Mouse (Mus musculus): ENCODE data around the gene Tcl1b3. TPM values are rescaled to one million over a fixed set of nuclear protein-coding genes. Genes with fewer than 3 reads are reported as not detected.
A peak's percentile ranks its signal among the peaks of the same experiment; 100 is the strongest.
"Not testable (repeated sequence)": the region's sequence is repeated elsewhere in the genome, so short reads cannot be mapped to it uniquely, and the experiment has no call there.

Tcl1b3 gene
- total and polyA plus RNA-seq, 2 experiments from 2014 or later, result not detected

GRCm38 (mm10) chr12:105159390-105159789 lies 31.5 kb upstream of the Tcl1b3 start, which contains the start of gene Tcl1b1:
Gene Tcl1b1 (plus strand): TSS chr12:105159690.
- WGBS, result 88% methylated on average over 4 of the region's 4 CpGs
- no peak for TF ChIP-seq CTCF (IDR thresholded peaks at IDR 0.05)
- no peak within 1 kb of the TSS for H3K4me3 ChIP-seq (ENCODE audit: low read depth, low read length)
- no peak for ATAC-seq (ENCODE audit: low FRiP score)
- no peak within 1 kb of the TSS for H3K4me2 ChIP-seq (ENCODE audit: low read depth, low read length, poor library complexity, severe bottlenecking)
- H3K9me3 ChIP-seq (ENCODE audit: low read length), result no peaks in the 10 kb centered on the region
- H3K9ac ChIP-seq (replicated peaks; ENCODE audit: low read length, poor library complexity, severe bottlenecking), result no peak within 1 kb of the TSS
- H3K4me1 ChIP-seq (ENCODE audit: insufficient read depth, low read length), result no peaks in the 10 kb centered on the region
- no peak for DNase-seq (ENCODE audit: low spot score)
- H3K27ac ChIP-seq (ENCODE audit: low read depth, low read length), result no peak within 1 kb of the TSS
- H3K27me3 ChIP-seq (ENCODE audit: insufficient read depth, low read length), result no peaks in the 10 kb centered on the region
- no peaks in the 10 kb centered on the region for H3K36me3 ChIP-seq (ENCODE audit: insufficient read depth, low read length)

GRCm38 (mm10) chr12:105166734-105167133 lies 24.1 kb upstream of the Tcl1b3 start:
- Histone ChIP-seq H3K4me1 (ENCODE audit: insufficient read depth, low read length) (no peaks in the 10 kb centered on the region), H3K4me3 (ENCODE audit: low read depth, low read length) (no peak overlapping the region), H3K4me2 (ENCODE audit: low read depth, low read length, poor library complexity, severe bottlenecking) (no peak overlapping the region), H3K36me3 (ENCODE audit: insufficient read depth, low read length) (no peaks in the 10 kb centered on the region), H3K9me3 (ENCODE audit: low read length) (no peaks in the 10 kb centered on the region), H3K27me3 (ENCODE audit: insufficient read depth, low read length) (no peaks in the 10 kb centered on the region), H3K27ac (ENCODE audit: low read depth, low read length) (no peak overlapping the region), H3K9ac (replicated peaks; ENCODE audit: low read length, poor library complexity, severe bottlenecking) (no peak overlapping the region)
- DNase-seq (ENCODE audit: low spot score), result no peak
- no peak for TF ChIP-seq CTCF (IDR thresholded peaks at IDR 0.05)
- ATAC-seq (ENCODE audit: low FRiP score), result no peak
- WGBS, result 73% methylated on average over 3 of the region's 3 CpGs

- WGBS, result 88% methylated on average over 2 of the region's 2 CpGs
These were observed 17.5 kb upstream of the Tcl1b3 start for GRCm38 (mm10) chr12:105173366-105173765.

GRCm38 (mm10) chr12:105174318-105174717 lies 16.5 kb upstream of the Tcl1b3 start:
- not testable (repeated sequence) for ATAC-seq (ENCODE audit: low FRiP score); H3K4me1 ChIP-seq (ENCODE audit: insufficient read depth, low read length); H3K4me2 ChIP-seq (ENCODE audit: low read depth, low read length, poor library complexity, severe bottlenecking); H3K4me3 ChIP-seq (ENCODE audit: low read depth, low read length); H3K9ac ChIP-seq (replicated peaks; ENCODE audit: low read length, poor library complexity, severe bottlenecking); H3K9me3 ChIP-seq (ENCODE audit: low read length); H3K27ac ChIP-seq (ENCODE audit: low read depth, low read length); H3K36me3 ChIP-seq (ENCODE audit: insufficient read depth, low read length); H3K27me3 ChIP-seq (ENCODE audit: insufficient read depth, low read length); DNase-seq (ENCODE audit: low spot score)
- TF ChIP-seq CTCF (IDR thresholded peaks at IDR 0.05), result peak; percentile 29; the same call in 1 of the 2 replicates
- 33% methylated on average over 2 of the region's 2 CpGs for WGBS

More at GRCm38 (mm10) chr12:105173366-105173765, 17.5 kb upstream of the Tcl1b3 start:
- Histone ChIP-seq H3K4me2 (ENCODE audit: low read depth, low read length, poor library complexity, severe bottlenecking) (no peak overlapping the region), H3K9ac (replicated peaks; ENCODE audit: low read length, poor library complexity, severe bottlenecking) (no peak overlapping the region), H3K4me1 (ENCODE audit: insufficient read depth, low read length) (no peaks in the 10 kb centered on the region), H3K36me3 (ENCODE audit: insufficient read depth, low read length) (no peaks in the 10 kb centered on the region), H3K27me3 (ENCODE audit: insufficient read depth, low read length) (no peaks in the 10 kb centered on the region), H3K4me3 (ENCODE audit: low read depth, low read length) (no peak overlapping the region), H3K9me3 (ENCODE audit: low read length) (no peaks in the 10 kb centered on the region), H3K27ac (ENCODE audit: low read depth, low read length) (no peak overlapping the region)
- no peak for DNase-seq (ENCODE audit: low spot score)
- no peak for TF ChIP-seq CTCF (IDR thresholded peaks at IDR 0.05)
- no peak for ATAC-seq (ENCODE audit: low FRiP score)

DNA sequence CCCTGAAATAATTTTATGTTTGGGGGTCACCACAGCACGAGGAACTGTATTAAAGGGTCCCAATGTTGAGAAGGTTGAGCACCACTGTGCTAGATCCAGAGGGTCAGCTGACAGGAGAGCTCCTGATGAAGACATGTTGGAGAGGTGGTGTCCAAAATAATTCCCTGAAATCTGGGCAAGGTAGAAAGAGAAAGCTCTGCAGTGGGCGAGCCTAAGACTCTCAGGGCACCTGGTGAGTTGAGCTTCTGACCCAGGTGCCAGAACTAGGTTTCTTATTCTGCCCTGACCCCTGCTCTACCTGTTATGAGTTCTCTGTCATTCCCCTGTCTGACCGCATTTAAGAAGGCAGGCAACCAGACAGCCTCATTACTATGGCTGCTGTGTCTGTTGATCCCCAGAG lies 14.8 kb upstream of the Tcl1b3 start, which contains the start of gene Tcl1b5:
TSS of gene Tcl1b5 (plus strand) at position 301 of the 400 bp plus-strand sequence.
- H3K36me3 ChIP-seq (ENCODE audit: insufficient read depth, low read length); H3K9me3 ChIP-seq (ENCODE audit: low read length): not testable (repeated sequence)

DNA sequence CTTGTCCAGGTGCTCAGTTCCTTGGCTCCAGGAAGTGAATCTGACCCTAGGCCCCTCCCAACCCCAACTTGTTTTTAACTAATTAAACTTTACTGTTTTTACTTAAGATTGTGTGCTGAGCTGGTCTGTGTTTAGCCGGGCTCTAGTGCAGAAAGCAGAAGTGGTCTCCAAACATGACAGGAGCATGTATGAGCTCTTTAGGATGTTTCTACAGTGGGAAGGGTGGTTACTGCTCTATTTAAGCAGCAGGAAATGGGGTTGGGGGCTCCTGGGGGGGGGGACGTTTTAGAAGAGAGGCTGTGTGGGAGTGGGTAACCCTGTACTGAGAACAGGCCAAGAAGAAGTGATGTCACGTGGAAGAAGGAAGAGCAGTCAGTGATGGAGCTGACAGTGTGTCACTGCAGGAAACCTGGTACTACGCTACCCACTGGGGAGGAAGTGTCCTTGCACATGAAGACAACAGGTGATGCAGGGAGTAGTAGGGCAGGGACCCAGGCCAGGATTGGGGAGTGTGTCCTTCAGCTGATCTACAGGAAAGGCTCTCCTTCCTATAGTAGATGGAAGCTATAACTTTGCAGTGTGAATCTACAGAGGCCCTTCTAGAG lies 9.7 kb upstream of the Tcl1b3 start:
- WGBS, result 79% methylated on average over 4 of the region's 4 CpGs
- not testable (repeated sequence) for ATAC-seq (ENCODE audit: low FRiP score); H3K9me3 ChIP-seq (ENCODE audit: low read length)

More for the DNA sequence above, 14.8 kb upstream of the Tcl1b3 start, which contains the start of gene Tcl1b5:
- H3K9ac ChIP-seq (replicated peaks; ENCODE audit: low read length, poor library complexity, severe bottlenecking); ATAC-seq (ENCODE audit: low FRiP score); DNase-seq (ENCODE audit: low spot score); H3K4me3 ChIP-seq (ENCODE audit: low read depth, low read length); H3K27ac ChIP-seq (ENCODE audit: low read depth, low read length); H3K4me1 ChIP-seq (ENCODE audit: insufficient read depth, low read length); H3K4me2 ChIP-seq (ENCODE audit: low read depth, low read length, poor library complexity, severe bottlenecking); H3K27me3 ChIP-seq (ENCODE audit: insufficient read depth, low read length): not testable (repeated sequence)
- 67% methylated on average over 3 of the region's 3 CpGs for WGBS

More for the DNA sequence above, 9.7 kb upstream of the Tcl1b3 start:
- not testable (repeated sequence) for H3K4me2 ChIP-seq (ENCODE audit: low read depth, low read length, poor library complexity, severe bottlenecking); H3K4me3 ChIP-seq (ENCODE audit: low read depth, low read length); H3K36me3 ChIP-seq (ENCODE audit: insufficient read depth, low read length); DNase-seq (ENCODE audit: low spot score); H3K9ac ChIP-seq (replicated peaks; ENCODE audit: low read length, poor library complexity, severe bottlenecking); H3K4me1 ChIP-seq (ENCODE audit: insufficient read depth, low read length); H3K27ac ChIP-seq (ENCODE audit: low read depth, low read length); H3K27me3 ChIP-seq (ENCODE audit: insufficient read depth, low read length)

All from midbrain, postnatal 0 days (tissue).